Mouse (Mus musculus): ENCODE measurements around the gene Dolk. TPM values are rescaled to one million over a fixed set of nuclear protein-coding genes. Genes with fewer than 3 reads are reported as not detected.
A peak's percentile ranks its signal among the peaks of the same experiment; 100 is the strongest.

The Dolk gene
- polyA plus RNA-seq, 1 experiment, result 29.6 TPM

DNA sequence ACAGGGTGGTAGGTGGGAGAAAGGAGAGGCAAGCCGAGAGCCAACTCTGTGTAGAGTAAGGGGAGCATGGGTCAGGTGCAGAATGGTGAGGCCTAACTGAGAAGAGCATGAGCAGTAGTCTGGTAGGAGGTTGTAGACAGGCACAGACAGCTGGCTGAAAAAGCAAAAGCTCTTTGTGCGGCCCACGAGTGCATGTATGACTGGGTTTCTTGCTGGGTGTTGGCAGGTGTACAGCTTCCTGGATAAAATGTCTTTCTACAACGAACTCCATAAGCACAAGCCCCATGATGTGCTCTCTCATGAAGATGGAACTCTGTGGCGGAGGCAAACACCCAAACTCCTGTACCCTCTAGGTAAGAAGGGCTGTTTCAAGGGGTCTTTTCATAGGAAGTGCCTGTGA lies 30.8 kb upstream of the Dolk start:
- H3K4me3 ChIP-seq (ENCODE audit: insufficient read depth, low read depth, low read length), result no peak overlapping the region
- no peak for DNase-seq
- 96% methylated on average over 5 of the region's 5 CpGs for WGBS
- no peaks in the 10 kb centered on the region for H3K4me1 ChIP-seq (ENCODE audit: control insufficient read depth, insufficient read depth, low read length)
- TF ChIP-seq POLR2A (IDR thresholded peaks at IDR 0.05; ENCODE audit: low read depth, low read length) (no peak), CTCF (conservative IDR thresholded peaks at IDR 0.05; ENCODE audit: insufficient read depth, insufficient read length, low read depth, low read length) (no peak)
- no peaks in the 10 kb centered on the region for H3K27me3 ChIP-seq (replicated peaks; ENCODE audit: control insufficient read depth, insufficient read depth, low read length)
- H3K27ac ChIP-seq (ENCODE audit: insufficient read depth, low read depth, low read length), result no peak overlapping the region
- peaks cover 9% of the 10 kb centered on the region for H3K36me3 ChIP-seq (ENCODE audit: control insufficient read depth, insufficient read depth, low read length)

DNA sequence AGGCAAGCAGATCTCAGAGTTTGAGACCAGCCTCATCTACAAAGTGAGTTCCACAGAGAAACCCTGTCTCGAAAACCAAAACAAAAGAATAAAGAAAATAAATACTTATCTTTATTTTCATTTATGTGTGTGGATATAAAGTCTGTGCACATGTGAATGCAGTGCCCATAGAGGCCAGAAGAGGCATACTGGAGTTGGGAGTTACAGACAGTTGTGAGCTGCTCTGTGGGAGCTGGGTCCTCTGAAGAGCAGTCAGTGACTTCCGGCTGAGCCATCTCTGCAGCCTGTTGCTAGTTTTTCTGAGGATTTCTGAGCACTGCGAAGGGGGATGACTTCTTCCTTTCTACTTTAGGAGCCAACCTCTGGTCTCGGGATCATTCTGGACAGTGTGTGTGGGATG lies 30.0 kb upstream of the Dolk start:
- 94% methylated on average over 4 of the region's 4 CpGs for WGBS
- TF ChIP-seq CTCF (conservative IDR thresholded peaks at IDR 0.05; ENCODE audit: insufficient read depth, insufficient read length, low read depth, low read length) (0 out of 2 replicates have a peak, but pooled peaks have one; percentile 4), POLR2A (IDR thresholded peaks at IDR 0.05; ENCODE audit: low read depth, low read length) (no peak)
- DNase-seq, result no peak
- peaks cover 9% of the 10 kb centered on the region for H3K36me3 ChIP-seq (ENCODE audit: control insufficient read depth, insufficient read depth, low read length)
- no peak overlapping the region for H3K27ac ChIP-seq (ENCODE audit: insufficient read depth, low read depth, low read length)
- H3K4me1 ChIP-seq (ENCODE audit: control insufficient read depth, insufficient read depth, low read length), result no peaks in the 10 kb centered on the region
- no peak overlapping the region for H3K4me3 ChIP-seq (ENCODE audit: insufficient read depth, low read depth, low read length)
- no peaks in the 10 kb centered on the region for H3K27me3 ChIP-seq (replicated peaks; ENCODE audit: control insufficient read depth, insufficient read depth, low read length)

DNA sequence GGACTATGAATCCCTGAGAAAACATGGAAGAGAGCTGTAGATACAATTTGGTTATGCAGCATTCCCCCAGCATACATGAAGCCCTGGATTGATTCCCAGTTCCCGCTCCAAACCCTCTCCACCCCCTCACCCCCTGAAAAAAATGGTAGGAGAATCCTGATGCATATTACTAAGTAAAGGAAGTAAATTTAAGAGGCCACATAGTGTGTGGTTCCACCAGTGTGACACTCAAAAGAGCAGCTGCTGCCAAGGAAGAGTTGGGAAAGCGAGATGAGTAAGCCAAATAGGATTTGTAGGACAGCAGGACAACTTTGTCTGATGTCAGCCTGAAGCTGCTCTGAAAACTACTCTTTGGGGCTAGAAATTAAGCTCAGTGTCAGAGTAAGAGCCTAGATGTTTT lies 25.3 kb upstream of the Dolk start:
- Histone ChIP-seq H3K27ac (ENCODE audit: insufficient read depth, low read depth, low read length) (no peak overlapping the region), H3K4me1 (ENCODE audit: control insufficient read depth, insufficient read depth, low read length) (no peaks in the 10 kb centered on the region), H3K36me3 (ENCODE audit: control insufficient read depth, insufficient read depth, low read length) (peaks cover 11% of the 10 kb centered on the region), H3K27me3 (replicated peaks; ENCODE audit: control insufficient read depth, insufficient read depth, low read length) (no peaks in the 10 kb centered on the region), H3K4me3 (ENCODE audit: insufficient read depth, low read depth, low read length) (no peak overlapping the region)
- TF ChIP-seq POLR2A (IDR thresholded peaks at IDR 0.05; ENCODE audit: low read depth, low read length), result no peak
- TF ChIP-seq CTCF (conservative IDR thresholded peaks at IDR 0.05; ENCODE audit: insufficient read depth, insufficient read length, low read depth, low read length), result no peak
- 95% methylated on average over 2 of the region's 2 CpGs for WGBS
- no peak for DNase-seq

DNA sequence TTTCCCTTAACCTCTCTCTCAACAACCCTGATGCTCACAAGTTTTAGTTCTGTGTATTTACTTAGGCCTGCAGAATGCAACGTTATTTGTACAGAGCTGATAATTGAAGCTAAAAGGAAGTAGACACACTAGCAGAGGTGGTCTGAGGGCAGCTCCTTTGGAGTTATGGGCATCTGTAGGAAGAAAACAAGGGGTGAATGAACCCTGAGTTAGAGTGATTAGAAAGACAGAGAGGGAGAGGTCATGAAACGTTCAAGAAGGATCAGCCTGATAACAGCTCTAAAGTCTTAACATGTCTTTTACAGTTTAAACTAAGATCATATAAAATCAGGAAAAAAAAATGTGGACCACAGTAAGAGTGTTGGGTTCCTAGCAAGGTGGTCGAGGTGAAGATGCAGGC lies 23.2 kb upstream of the Dolk start:
- peaks cover 8% of the 10 kb centered on the region for H3K36me3 ChIP-seq (ENCODE audit: control insufficient read depth, insufficient read depth, low read length)

DNA sequence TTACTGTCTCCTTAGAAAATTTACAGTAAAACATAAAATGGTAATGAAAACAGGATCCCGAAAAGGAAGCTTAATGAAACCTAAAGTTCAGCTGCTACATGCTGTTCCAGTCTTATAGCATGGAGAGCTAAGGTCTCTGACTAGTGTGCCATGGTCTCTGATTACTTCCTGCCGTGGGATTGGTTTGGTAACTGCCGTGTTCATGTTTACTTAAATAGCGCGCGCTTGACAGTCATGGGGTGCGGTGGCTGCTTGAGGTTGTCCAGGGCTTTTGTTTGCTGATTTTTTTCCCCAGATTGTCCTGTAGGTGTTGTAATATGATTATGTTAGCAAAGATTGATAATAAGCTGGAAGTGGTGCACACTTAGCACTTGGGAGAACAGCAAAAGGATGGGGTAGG lies 20.0 kb upstream of the Dolk start:
- no peaks in the 10 kb centered on the region for H3K27me3 ChIP-seq (replicated peaks; ENCODE audit: control insufficient read depth, insufficient read depth, low read length)
- no peak overlapping the region for H3K4me3 ChIP-seq (ENCODE audit: insufficient read depth, low read depth, low read length)
- 94% methylated on average over 7 of the region's 7 CpGs for WGBS
- no peak for DNase-seq
- H3K36me3 ChIP-seq (ENCODE audit: control insufficient read depth, insufficient read depth, low read length), result peaks cover 2% of the 10 kb centered on the region
- H3K4me1 ChIP-seq (ENCODE audit: control insufficient read depth, insufficient read depth, low read length), result no peaks in the 10 kb centered on the region
- no peak overlapping the region for H3K27ac ChIP-seq (ENCODE audit: insufficient read depth, low read depth, low read length)
- TF ChIP-seq CTCF (conservative IDR thresholded peaks at IDR 0.05; ENCODE audit: insufficient read depth, insufficient read length, low read depth, low read length), result no peak
- TF ChIP-seq POLR2A (IDR thresholded peaks at IDR 0.05; ENCODE audit: low read depth, low read length), result no peak

More for the DNA sequence above, 23.2 kb upstream of the Dolk start:
- no peak overlapping the region for H3K4me3 ChIP-seq (ENCODE audit: insufficient read depth, low read depth, low read length)
- WGBS, result 84% methylated on average over 3 of the region's 3 CpGs
- no peak for DNase-seq
- H3K27ac ChIP-seq (ENCODE audit: insufficient read depth, low read depth, low read length), result no peak overlapping the region
- no peaks in the 10 kb centered on the region for H3K27me3 ChIP-seq (replicated peaks; ENCODE audit: control insufficient read depth, insufficient read depth, low read length)
- TF ChIP-seq CTCF (conservative IDR thresholded peaks at IDR 0.05; ENCODE audit: insufficient read depth, insufficient read length, low read depth, low read length) (no peak), POLR2A (IDR thresholded peaks at IDR 0.05; ENCODE audit: low read depth, low read length) (no peak)
- H3K4me1 ChIP-seq (ENCODE audit: control insufficient read depth, insufficient read depth, low read length), result no peaks in the 10 kb centered on the region

DNA sequence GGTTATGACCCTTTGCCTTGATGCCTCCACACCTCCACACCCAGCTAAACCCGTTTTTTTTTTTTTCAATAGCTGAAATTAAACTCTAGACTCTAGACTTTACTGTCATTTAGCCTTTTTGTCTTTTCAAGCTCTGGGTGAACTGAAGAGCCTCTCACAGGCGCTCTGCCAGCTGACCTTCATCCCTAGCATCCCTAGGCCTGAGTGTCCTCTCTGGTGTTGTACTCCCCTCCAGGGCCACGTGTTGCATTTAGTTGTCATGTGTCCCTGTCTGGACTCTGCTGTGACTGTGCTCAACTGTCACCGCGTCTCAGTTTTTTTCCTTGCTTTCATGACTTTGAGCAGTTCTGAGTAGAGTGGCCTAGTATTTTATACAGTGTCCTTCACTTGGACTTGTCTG lies 13.8 kb upstream of the Dolk start:
- peak; percentile 32 for DNase-seq
- peaks cover 1% of the 10 kb centered on the region; the same call in 1 of the 2 replicates for H3K36me3 ChIP-seq (ENCODE audit: control insufficient read depth, insufficient read depth, low read length)
- WGBS, result 74% methylated on average over 5 of the region's 5 CpGs

DNA sequence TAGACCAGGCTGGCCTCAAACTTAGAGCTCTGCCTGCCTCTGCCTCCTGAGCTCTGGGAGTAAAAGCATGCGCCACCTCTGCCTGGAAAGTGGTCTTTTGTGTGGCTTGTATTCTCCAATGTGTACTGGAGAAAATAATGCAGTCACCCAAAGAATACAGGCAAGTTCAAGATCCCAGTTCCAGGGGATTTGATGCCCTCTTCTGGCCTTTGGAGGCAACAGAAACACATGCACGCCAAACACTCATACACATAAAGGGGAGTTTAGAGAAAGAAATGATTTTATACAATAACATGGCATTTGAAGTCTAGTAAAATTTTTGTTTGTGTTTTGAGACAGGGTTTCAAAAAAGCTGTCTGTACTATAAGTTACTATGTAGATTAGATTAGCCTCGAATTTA lies 13.4 kb upstream of the Dolk start:
- no peaks in the 10 kb centered on the region for H3K4me1 ChIP-seq (ENCODE audit: control insufficient read depth, insufficient read depth, low read length)
- no peak for TF ChIP-seq POLR2A (IDR thresholded peaks at IDR 0.05; ENCODE audit: low read depth, low read length)
- TF ChIP-seq CTCF (conservative IDR thresholded peaks at IDR 0.05; ENCODE audit: insufficient read depth, insufficient read length, low read depth, low read length), result peak; percentile 33; the same call in 1 of the 2 replicates
- peak; percentile 31 for DNase-seq
- peaks cover 1% of the 10 kb centered on the region; the same call in 1 of the 2 replicates for H3K36me3 ChIP-seq (ENCODE audit: control insufficient read depth, insufficient read depth, low read length)
- no peak overlapping the region for H3K27ac ChIP-seq (ENCODE audit: insufficient read depth, low read depth, low read length)
- H3K4me3 ChIP-seq (ENCODE audit: insufficient read depth, low read depth, low read length), result no peak overlapping the region
- no peaks in the 10 kb centered on the region for H3K27me3 ChIP-seq (replicated peaks; ENCODE audit: control insufficient read depth, insufficient read depth, low read length)
- 74% methylated on average over 3 of the region's 3 CpGs for WGBS

More for the DNA sequence above, 13.8 kb upstream of the Dolk start:
- Histone ChIP-seq H3K27ac (ENCODE audit: insufficient read depth, low read depth, low read length) (no peak overlapping the region), H3K4me3 (ENCODE audit: insufficient read depth, low read depth, low read length) (no peak overlapping the region), H3K4me1 (ENCODE audit: control insufficient read depth, insufficient read depth, low read length) (no peaks in the 10 kb centered on the region), H3K27me3 (replicated peaks; ENCODE audit: control insufficient read depth, insufficient read depth, low read length) (no peaks in the 10 kb centered on the region)
- TF ChIP-seq CTCF (conservative IDR thresholded peaks at IDR 0.05; ENCODE audit: insufficient read depth, insufficient read length, low read depth, low read length) (no peak), POLR2A (IDR thresholded peaks at IDR 0.05; ENCODE audit: low read depth, low read length) (no peak)
